Mouse (Mus musculus) midbrain, embryonic 13.5 days (tissue): ENCODE measurements around the gene Scp2. TPM values are rescaled to one million over a fixed set of nuclear protein-coding genes. Genes with fewer than 3 reads are reported as not detected.
"Not testable (repeated sequence)": the region's sequence is repeated elsewhere in the genome, so short reads cannot be mapped to it uniquely, and the experiment has no call there.

Experiments
- ATAC-seq: fragments of 200-750 bp; cut with Nextera tagmentation; 2 replicates; pipeline ENCODE4 v1.8.0; 2017; ENCODE audit warnings: mild to moderate bottlenecking, moderate TSS enrichment, moderate library complexity
- H3K27ac ChIP-seq: fragments of 300-500 bp; sonication (generic); 2 replicates; pipeline ENCODE4 v1.5.1; 2015; ENCODE audit warnings: inconsistent platforms, mild to moderate bottlenecking, moderate library complexity
- H3K27me3 ChIP-seq: fragments of 300-500 bp; sonication (generic); 2 replicates; pipeline ENCODE4 v1.6.1; 2015; ENCODE audit warnings: mild to moderate bottlenecking, inconsistent platforms
- H3K36me3 ChIP-seq: fragments of 300-500 bp; sonication (generic); 2 replicates; pipeline ENCODE4 v1.6.1; 2015; ENCODE audit warnings: mild to moderate bottlenecking, inconsistent platforms
- H3K4me1 ChIP-seq: fragments of 300-500 bp; sonication (generic); replicated peaks from 2 replicates; pipeline ENCODE4 v1.6.1; 2015; ENCODE audit warnings: inconsistent platforms
- H3K4me2 ChIP-seq: fragments of 300-500 bp; sonication (generic); replicated peaks from 2 replicates; pipeline ENCODE4 v1.6.1; 2015; ENCODE audit warnings: moderate library complexity, mild to moderate bottlenecking, inconsistent platforms
- H3K4me3 ChIP-seq: fragments of 300-500 bp; sonication (generic); replicated peaks from 2 replicates; pipeline ENCODE4 v1.5.1; 2015; ENCODE audit warnings: mild to moderate bottlenecking, inconsistent platforms
- H3K9ac ChIP-seq: fragments of 300-500 bp; sonication (generic); replicated peaks from 2 replicates; pipeline ENCODE4 v1.6.1; 2015; ENCODE audit warnings: mild to moderate bottlenecking, inconsistent platforms
- H3K9me3 ChIP-seq: fragments of 300-500 bp; sonication (generic); 2 replicates; pipeline ENCODE4 v1.6.1; 2016; ENCODE audit warnings: mild to moderate bottlenecking, inconsistent platforms
- WGBS: fragments of 180-500 bp; shearing (Covaris S2); methylation state at CpG from one replicate; pipeline ENCODE4 v1.1.7; 2015; 5-methylcytosine and 5-hydroxymethylcytosine counted together
- polyA plus RNA-seq: library from polyadenylated mRNA; unstranded; fragments of >200 nt; fragmentation: Nextera tagmentation; extraction: Ambion mirVana; gene quantifications from 2 replicates; pipeline ENCODE4 v1.2.1, GENCODE M21; 2015

The Scp2 gene
- polyA plus RNA-seq, 1 experiment from 2014 or later: 228 TPM

GRCm38 (mm10) chr4:108092741-108093397, 51.9 kb downstream of the Scp2 start:
- no peaks in the 10 kb centered on the region for H3K9me3 ChIP-seq
- H3K9ac ChIP-seq: no peak overlapping the region
- no peak for ATAC-seq
- H3K4me3 ChIP-seq: no peak overlapping the region
- no peak overlapping the region for H3K4me2 ChIP-seq
- no peaks in the 10 kb centered on the region for H3K27me3 ChIP-seq
- H3K36me3 ChIP-seq: peaks cover 7% of the 10 kb centered on the region; the same call in 1 of the 2 replicates
- H3K27ac ChIP-seq: no peak overlapping the region
- H3K4me1 ChIP-seq: no peaks in the 10 kb centered on the region
- WGBS: 88% methylated on average over 6 of the region's 6 CpGs

GRCm38 (mm10) chr4:108083993-108084392, 60.8 kb downstream of the Scp2 start:
- H3K4me3 ChIP-seq: no peak overlapping the region
- no peaks in the 10 kb centered on the region for H3K36me3 ChIP-seq
- peaks cover 7% of the 10 kb centered on the region for H3K4me1 ChIP-seq
- ATAC-seq: no peak
- no peak overlapping the region for H3K27ac ChIP-seq
- no peaks in the 10 kb centered on the region for H3K27me3 ChIP-seq
- H3K9me3 ChIP-seq: no peaks in the 10 kb centered on the region
- H3K9ac ChIP-seq: no peak overlapping the region
- H3K4me2 ChIP-seq: no peak overlapping the region
- WGBS: 93% methylated on average over 2 of the region's 2 CpGs

GRCm38 (mm10) chr4:108083032-108083735, 61.6 kb downstream of the Scp2 start:
- H3K9me3 ChIP-seq: no peaks in the 10 kb centered on the region
- no peaks in the 10 kb centered on the region for H3K36me3 ChIP-seq
- H3K27ac ChIP-seq: no peak overlapping the region
- H3K9ac ChIP-seq: no peak overlapping the region
- H3K4me1 ChIP-seq: peaks cover 7% of the 10 kb centered on the region
- no peak overlapping the region for H3K4me3 ChIP-seq
- H3K27me3 ChIP-seq: no peaks in the 10 kb centered on the region
- no peak overlapping the region for H3K4me2 ChIP-seq
- ATAC-seq: no peak
- 83% methylated on average over 6 of the region's 6 CpGs for WGBS

- Histone ChIP-seq H3K4me2 (no peak overlapping the region), H3K9me3 (no peaks in the 10 kb centered on the region), H3K9ac (no peak overlapping the region), H3K27me3 (no peaks in the 10 kb centered on the region), H3K36me3 (no peaks in the 10 kb centered on the region), H3K27ac (no peak overlapping the region), H3K4me3 (no peak overlapping the region), H3K4me1 (peaks cover 7% of the 10 kb centered on the region)
- no peak for ATAC-seq
- WGBS: 83% methylated on average over 2 of the region's 2 CpGs
Measured at GRCm38 (mm10) chr4:108082401-108082806, 62.4 kb downstream of the Scp2 start.

GRCm38 (mm10) chr4:108080876-108081275, 63.9 kb downstream of the Scp2 start:
- H3K4me1 ChIP-seq: peaks cover 7% of the 10 kb centered on the region
- H3K27ac ChIP-seq: no peak overlapping the region
- 65% methylated on average over 5 of the region's 5 CpGs for WGBS
- no peaks in the 10 kb centered on the region for H3K9me3 ChIP-seq
- H3K36me3 ChIP-seq: no peaks in the 10 kb centered on the region
- no peaks in the 10 kb centered on the region for H3K27me3 ChIP-seq
- H3K9ac ChIP-seq: no peak overlapping the region
- no peak overlapping the region for H3K4me3 ChIP-seq
- no peak for ATAC-seq
- no peak overlapping the region for H3K4me2 ChIP-seq

GRCm38 (mm10) chr4:108079762-108080161, 65.0 kb downstream of the Scp2 start:
- Histone ChIP-seq H3K4me1 (peaks cover 7% of the 10 kb centered on the region), H3K27ac (peak overlapping the region; percentile 74; the same call in 1 of the 2 replicates), H3K27me3 (no peaks in the 10 kb centered on the region), H3K9me3 (no peaks in the 10 kb centered on the region), H3K4me3 (no peak overlapping the region), H3K4me2 (no peak overlapping the region), H3K9ac (no peak overlapping the region), H3K36me3 (no peaks in the 10 kb centered on the region)
- peak; percentile 65; the same call in 1 of the 2 replicates for ATAC-seq
- 37% methylated on average over 2 of the region's 2 CpGs for WGBS

- not testable (repeated sequence) for H3K27me3 ChIP-seq, H3K36me3 ChIP-seq, H3K4me2 ChIP-seq, H3K4me3 ChIP-seq, H3K4me1 ChIP-seq, ATAC-seq, H3K9ac ChIP-seq, H3K27ac ChIP-seq, H3K9me3 ChIP-seq
- whole genome bisulfite sequencing: 83% methylated on average over 15 of the region's 15 CpGs
Measured at GRCm38 (mm10) chr4:108079191-108079590, 65.6 kb downstream of the Scp2 start.

- Histone ChIP-seq H3K27me3 (no peaks in the 10 kb centered on the region), H3K9me3 (no peaks in the 10 kb centered on the region), H3K36me3 (no peaks in the 10 kb centered on the region), H3K4me2 (no peak overlapping the region), H3K9ac (no peak overlapping the region), H3K4me3 (no peak overlapping the region), H3K4me1 (peaks cover 7% of the 10 kb centered on the region), H3K27ac (no peak overlapping the region)
- WGBS: 87% methylated on average over 3 of the region's 3 CpGs
- no peak for ATAC-seq
Measured at GRCm38 (mm10) chr4:108077224-108077955, 67.4 kb downstream of the Scp2 start.

GRCm38 (mm10) chr4:108074204-108074823, 70.5 kb downstream of the Scp2 start:
- 87% methylated on average over 3 of the region's 3 CpGs for WGBS
- H3K27me3 ChIP-seq: no peaks in the 10 kb centered on the region
- no peak for ATAC-seq
- no peak overlapping the region for H3K9ac ChIP-seq
- no peaks in the 10 kb centered on the region for H3K9me3 ChIP-seq
- H3K4me2 ChIP-seq: no peak overlapping the region
- no peak overlapping the region for H3K4me3 ChIP-seq
- no peaks in the 10 kb centered on the region for H3K36me3 ChIP-seq
- peaks cover 15% of the 10 kb centered on the region for H3K4me1 ChIP-seq
- no peak overlapping the region for H3K27ac ChIP-seq

GRCm38 (mm10) chr4:108072086-108072485, 72.7 kb downstream of the Scp2 start:
- H3K9me3 ChIP-seq: no peaks in the 10 kb centered on the region
- H3K4me3 ChIP-seq: no peak overlapping the region
- peaks cover 13% of the 10 kb centered on the region for H3K36me3 ChIP-seq
- no peak for ATAC-seq
- H3K27me3 ChIP-seq: no peaks in the 10 kb centered on the region
- peaks cover 18% of the 10 kb centered on the region for H3K4me1 ChIP-seq
- H3K27ac ChIP-seq: no peak overlapping the region
- H3K4me2 ChIP-seq: no peak overlapping the region
- H3K9ac ChIP-seq: no peak overlapping the region
- WGBS: 92% methylated on average over 3 of the region's 3 CpGs

- Histone ChIP-seq H3K9me3 (no peaks in the 10 kb centered on the region), H3K27me3 (no peaks in the 10 kb centered on the region), H3K4me3 (peak overlapping the region; percentile 61), H3K36me3 (peaks cover 13% of the 10 kb centered on the region), H3K9ac (peak overlapping the region; percentile 75), H3K4me2 (peak overlapping the region; percentile 96), H3K4me1 (peaks cover 18% of the 10 kb centered on the region), H3K27ac (no peak overlapping the region)
- ATAC-seq: peak; percentile 99
- WGBS: 2% methylated on average over 26 of the region's 26 CpGs
Measured at GRCm38 (mm10) chr4:108071235-108071901, 73.4 kb downstream of the Scp2 start.
